ENCODE assay signal across 10 mouse cellular contexts in the genomic region with DNA sequence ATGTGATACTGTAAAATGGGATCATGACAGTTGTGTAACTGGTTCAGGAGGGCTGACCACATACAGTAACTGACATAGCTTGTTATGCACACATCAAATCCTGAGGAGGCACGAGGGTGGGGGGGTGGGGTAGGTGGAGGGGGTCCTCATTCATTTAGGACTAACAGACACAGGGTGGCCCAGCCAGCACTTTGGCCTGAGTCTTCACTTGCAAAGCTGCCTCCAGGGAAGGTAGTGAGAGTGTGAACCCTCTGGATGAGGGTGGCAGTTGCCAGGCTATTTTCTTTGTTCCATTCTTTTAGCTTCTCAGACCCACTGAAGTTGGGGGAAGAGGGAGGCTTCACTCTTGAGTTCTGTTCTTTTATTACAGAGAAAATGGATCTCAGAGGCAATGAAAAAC.
A peak's percentile ranks its signal among the peaks of the same experiment; 100 is the strongest.
DNase-seq lines count a peak whose midpoint lies in the region; ATAC-seq lines count a peak whose summit lies in the region.
"Had no signal": no experiment of that assay in that cellular context is flagged by ENCODE, and none has a peak within 500 bp of the region (broad histone marks: within the 10 kb centered on the region; RNA-seq: fewer than 3 reads in every experiment).

No protein-coding gene starts in this region.

- H3K4me3 ChIP-seq in forebrain, embryonic 11.5 days (ENCODE audit: low read depth, low read length) = no peak overlapping the region
- no peak overlapping the region for H3K4me3 ChIP-seq in hindbrain, embryonic 13.5 days
- peak overlapping the region; percentile 45 for H3K4me3 ChIP-seq in midbrain, embryonic 13.5 days (replicated peaks)
- H3K4me3 ChIP-seq in heart, embryonic 12.5 days = no peak overlapping the region

- no peaks in the 10 kb centered on the region for H3K9me3 ChIP-seq in forebrain, embryonic 11.5 days (ENCODE audit: control insufficient read depth, low read length)
- H3K9me3 ChIP-seq in hindbrain, embryonic 13.5 days = no peaks in the 10 kb centered on the region
- H3K9me3 ChIP-seq in midbrain, embryonic 13.5 days = no peaks in the 10 kb centered on the region
- H3K9me3 ChIP-seq in heart, embryonic 12.5 days (replicated peaks) = no peaks in the 10 kb centered on the region

- peak overlapping the region; percentile 59 for H3K4me2 ChIP-seq in forebrain, embryonic 11.5 days (ENCODE audit: low read depth, low read length, severe bottlenecking)
- peak overlapping the region; percentile 62 for H3K4me2 ChIP-seq in hindbrain, embryonic 13.5 days
- H3K4me2 ChIP-seq in midbrain, embryonic 13.5 days (replicated peaks) = peak overlapping the region; percentile 65
- H3K4me2 ChIP-seq in heart, embryonic 12.5 days = no peak overlapping the region

- DNase-seq in cerebellum, adult 8-10 months = peak; percentile 28
- DNase-seq in cerebellum, adult 11 months = no peak
- no peak for DNase-seq in forebrain, embryonic 11.5 days (ENCODE audit: low spot score)
- no peak for DNase-seq in urinary bladder, postnatal 10 days (ENCODE audit: low spot score)
- DNase-seq in adrenal gland, adult (ENCODE audit: inconsistent age in 2 of 2, low spot score in 1 of 2) = no peak

- no peak overlapping the region for H3K27ac ChIP-seq in forebrain, embryonic 11.5 days (ENCODE audit: low read depth, low read length)
- 0 out of 2 replicates have a peak overlapping the region, but pooled peaks have one; percentile 31 for H3K27ac ChIP-seq in hindbrain, embryonic 13.5 days
- H3K27ac ChIP-seq in midbrain, embryonic 13.5 days = no peak overlapping the region
- H3K27ac ChIP-seq in heart, embryonic 12.5 days (ENCODE audit: poor library complexity, severe bottlenecking) = no peak overlapping the region

- 46% methylated on average over 1 of the region's 1 CpGs for WGBS in forebrain, embryonic 11.5 days
- 61% methylated on average over 1 of the region's 1 CpGs for WGBS in hindbrain, embryonic 13.5 days
- 71% methylated on average over 1 of the region's 1 CpGs for WGBS in midbrain, embryonic 13.5 days
- WGBS in heart, embryonic 12.5 days = 53% methylated on average over 1 of the region's 1 CpGs

- peak; percentile 3; the same call in 1 of the 2 replicates for ATAC-seq in forebrain, embryonic 11.5 days (replicated peaks; ENCODE audit: low FRiP score)
- ATAC-seq in hindbrain, embryonic 13.5 days (ENCODE audit: low FRiP score) = peak; percentile 18; the same call in 1 of the 2 replicates
- ATAC-seq in midbrain, embryonic 13.5 days = no peak; the same call in 1 of the 2 replicates
- no peak for ATAC-seq in heart, embryonic 12.5 days (ENCODE audit: insufficient number of reproducible peaks, low FRiP score)
- ATAC-seq: Patski had no signal

- H3K9ac ChIP-seq in forebrain, embryonic 11.5 days (ENCODE audit: low read length) = no peak overlapping the region
- H3K9ac ChIP-seq in hindbrain, embryonic 13.5 days = no peak overlapping the region
- no peak overlapping the region for H3K9ac ChIP-seq in midbrain, embryonic 13.5 days (replicated peaks)
- no peak overlapping the region for H3K9ac ChIP-seq in heart, embryonic 12.5 days
- H3K9ac ChIP-seq: lung, embryonic 14.5 days had no signal

- peaks cover 22% of the 10 kb centered on the region for H3K4me1 ChIP-seq in forebrain, embryonic 11.5 days (replicated peaks; ENCODE audit: control insufficient read depth, insufficient read depth, low read length)
- peaks cover 61% of the 10 kb centered on the region for H3K4me1 ChIP-seq in hindbrain, embryonic 13.5 days (replicated peaks)
- H3K4me1 ChIP-seq in midbrain, embryonic 13.5 days (replicated peaks) = peaks cover 49% of the 10 kb centered on the region
- H3K4me1 ChIP-seq in heart, embryonic 12.5 days (replicated peaks) = peaks cover 68% of the 10 kb centered on the region

- H3K27me3 ChIP-seq in forebrain, embryonic 11.5 days (ENCODE audit: control insufficient read depth, insufficient read depth, low read length) = no peaks in the 10 kb centered on the region
- no peaks in the 10 kb centered on the region for H3K27me3 ChIP-seq in hindbrain, embryonic 13.5 days
- peaks cover 14% of the 10 kb centered on the region for H3K27me3 ChIP-seq in midbrain, embryonic 13.5 days
- H3K27me3 ChIP-seq in heart, embryonic 12.5 days (replicated peaks) = peaks cover 12% of the 10 kb centered on the region
- H3K27me3 ChIP-seq: Patski had no signal

- H3K36me3 ChIP-seq in forebrain, embryonic 11.5 days (ENCODE audit: control insufficient read depth, insufficient read depth, low read length) = no peaks in the 10 kb centered on the region
- no peaks in the 10 kb centered on the region for H3K36me3 ChIP-seq in hindbrain, embryonic 13.5 days
- H3K36me3 ChIP-seq in midbrain, embryonic 13.5 days = no peaks in the 10 kb centered on the region
- no peaks in the 10 kb centered on the region for H3K36me3 ChIP-seq in heart, embryonic 12.5 days

Comparison
In these comparisons a context has a peak if more than half of its experiments do, and no peak if none do; other contexts are left out.
1. ATAC-seq: peak in forebrain, embryonic 11.5 days (single experiment) and hindbrain, embryonic 13.5 days (single experiment); none in midbrain, embryonic 13.5 days (single experiment) and heart, embryonic 12.5 days (single experiment).